Mouse (Mus musculus): ENCODE measurements around the gene Chic2.

The Chic2 gene

GRCm38 (mm10) chr5:75067125-75067756 lies 22.7 kb upstream of the Chic2 start:
- DNase-seq (ENCODE audit: low read depth, low spot score) = peak; percentile 70

GRCm38 (mm10) chr5:75066715-75067114 lies 22.1 kb upstream of the Chic2 start:
- DNase-seq (ENCODE audit: low read depth, low spot score) = no peak

GRCm38 (mm10) chr5:75063177-75063576 lies 18.6 kb upstream of the Chic2 start:
- no peak for DNase-seq (ENCODE audit: low read depth, low spot score)

GRCm38 (mm10) chr5:75051109-75051508 lies 6.5 kb upstream of the Chic2 start:
- DNase-seq (ENCODE audit: low read depth, low spot score) = no peak

- no peak for DNase-seq (ENCODE audit: low read depth, low spot score)
Observed at GRCm38 (mm10) chr5:75046681-75047321, 2.2 kb upstream of the Chic2 start.

GRCm38 (mm10) chr5:75045371-75045770 lies 797 bp upstream of the Chic2 start:
- no peak for DNase-seq (ENCODE audit: low read depth, low spot score)

- DNase-seq (ENCODE audit: low read depth, low spot score) = peak; percentile 11
Observed at GRCm38 (mm10) chr5:75043621-75044301, 813 bp downstream of the Chic2 start.

GRCm38 (mm10) chr5:75043011-75043445 lies 1.5 kb downstream of the Chic2 start:
- DNase-seq (ENCODE audit: low read depth, low spot score) = no peak

GRCm38 (mm10) chr5:75039307-75039706 lies 5.3 kb downstream of the Chic2 start:
- DNase-seq (ENCODE audit: low read depth, low spot score) = no peak

- DNase-seq (ENCODE audit: low read depth, low spot score) = no peak
Observed at GRCm38 (mm10) chr5:75035475-75035874, 9.1 kb downstream of the Chic2 start.

GRCm38 (mm10) chr5:75014768-75015167 lies 29.8 kb downstream of the Chic2 start:
- DNase-seq (ENCODE audit: low read depth, low spot score) = no peak

- no peak for DNase-seq (ENCODE audit: low read depth, low spot score)
Observed at GRCm38 (mm10) chr5:75012771-75013421, 31.7 kb downstream of the Chic2 start.

GRCm38 (mm10) chr5:75011985-75012738 lies 32.4 kb downstream of the Chic2 start:
- no peak for DNase-seq (ENCODE audit: low read depth, low spot score)

GRCm38 (mm10) chr5:75004755-75005154 lies 39.8 kb downstream of the Chic2 start:
- DNase-seq (ENCODE audit: low read depth, low spot score) = no peak

- no peak for DNase-seq (ENCODE audit: low read depth, low spot score)
Observed at GRCm38 (mm10) chr5:75002109-75002508, 42.5 kb downstream of the Chic2 start.

- no peak for DNase-seq (ENCODE audit: low read depth, low spot score)
Observed at GRCm38 (mm10) chr5:74998716-74999512, 45.7 kb downstream of the Chic2 start.

GRCm38 (mm10) chr5:74994947-74995346 lies 49.6 kb downstream of the Chic2 start:
- DNase-seq (ENCODE audit: low read depth, low spot score) = no peak

GRCm38 (mm10) chr5:74984101-74984500 lies 60.5 kb downstream of the Chic2 start:
- no peak for DNase-seq (ENCODE audit: low read depth, low spot score)

- DNase-seq (ENCODE audit: low read depth, low spot score) = no peak
Observed at GRCm38 (mm10) chr5:74980574-74980973, 64.0 kb downstream of the Chic2 start.

GRCm38 (mm10) chr5:74980154-74980553 lies 64.4 kb downstream of the Chic2 start:
- no peak for DNase-seq (ENCODE audit: low read depth, low spot score)

GRCm38 (mm10) chr5:74979586-74979985 lies 65.0 kb downstream of the Chic2 start:
- no peak for DNase-seq (ENCODE audit: low read depth, low spot score)
